Mouse (Mus musculus) embryonic facial prominence, embryonic 11.5 days (tissue): ENCODE measurements around the gene Retnlb. TPM values are rescaled to one million over a fixed set of nuclear protein-coding genes. Genes with fewer than 3 reads are reported as not detected.

Source experiments
- ATAC-seq: fragments of 200-750 bp; cut with Nextera tagmentation; replicated peaks from 2 replicates; pipeline ENCODE4 v1.8.0; 2017; ENCODE audit warnings: low read depth; ENCODE audit not compliant: insufficient number of reproducible peaks, low FRiP score, low TSS enrichment
- DNase-seq: peaks from one replicate; pipeline ENCODE4 v3.0.0-alpha.2; 2015; ENCODE audit warnings: low spot score
- H3K27ac ChIP-seq: fragments of 300-500 bp; sonication (generic); replicated peaks from 2 replicates; pipeline ENCODE4 v1.5.1; 2014; ENCODE audit warnings: mild to moderate bottlenecking, low read depth, low read length, control low read depth
- H3K27me3 ChIP-seq: fragments of 300-500 bp; sonication (generic); 2 replicates; pipeline ENCODE4 v1.6.1; 2014; ENCODE audit warnings: mild to moderate bottlenecking, low read length, moderate library complexity, mixed read lengths; ENCODE audit not compliant: control insufficient read depth, insufficient read depth
- H3K36me3 ChIP-seq: fragments of 300-500 bp; sonication (generic); replicated peaks from 2 replicates; pipeline ENCODE4 v1.6.1; 2014; ENCODE audit warnings: low read depth, mild to moderate bottlenecking, low read length, moderate library complexity, mixed read lengths; ENCODE audit not compliant: control insufficient read depth, insufficient read depth
- H3K4me1 ChIP-seq: fragments of 300-500 bp; sonication (generic); 2 replicates; pipeline ENCODE4 v1.6.1; 2014; ENCODE audit warnings: low read length, mixed read lengths; ENCODE audit not compliant: control insufficient read depth, insufficient read depth
- H3K4me2 ChIP-seq: fragments of 300-500 bp; sonication (generic); 2 replicates; pipeline ENCODE4 v1.6.1; 2014; ENCODE audit warnings: low read depth, mild to moderate bottlenecking, control low read depth, low read length, moderate library complexity
- H3K4me3 ChIP-seq: fragments of 300-500 bp; sonication (generic); 2 replicates; pipeline ENCODE4 v1.5.1; 2014; ENCODE audit warnings: low read depth, low read length, control low read depth
- H3K9ac ChIP-seq: fragments of 300-500 bp; sonication (generic); replicated peaks from 2 replicates; pipeline ENCODE4 v1.6.1; 2014; ENCODE audit warnings: mild to moderate bottlenecking, control low read depth, low read length
- H3K9me3 ChIP-seq: fragments of 300-500 bp; sonication (generic); replicated peaks from 2 replicates; pipeline ENCODE4 v1.6.1; 2016; ENCODE audit warnings: mild to moderate bottlenecking, low read length, inconsistent platforms, mixed read lengths; ENCODE audit not compliant: control insufficient read depth
- WGBS: fragments of 180-500 bp; shearing (Covaris S2); extraction: QIAGEN DNeasy Blood & Tissue Kit; methylation state at CpG from one replicate; pipeline ENCODE4 v1.1.7; 2014; 5-methylcytosine and 5-hydroxymethylcytosine counted together
- polyA plus RNA-seq: library from polyadenylated mRNA; unstranded; fragments of >200 nt; fragmentation: Nextera tagmentation; extraction: Ambion mirVana; gene quantifications from 2 replicates; pipeline ENCODE4 v1.2.1, GENCODE M21; 2014

The Retnlb gene
- polyA plus RNA-seq, 1 experiment from 2014 or later = not detected

DNA sequence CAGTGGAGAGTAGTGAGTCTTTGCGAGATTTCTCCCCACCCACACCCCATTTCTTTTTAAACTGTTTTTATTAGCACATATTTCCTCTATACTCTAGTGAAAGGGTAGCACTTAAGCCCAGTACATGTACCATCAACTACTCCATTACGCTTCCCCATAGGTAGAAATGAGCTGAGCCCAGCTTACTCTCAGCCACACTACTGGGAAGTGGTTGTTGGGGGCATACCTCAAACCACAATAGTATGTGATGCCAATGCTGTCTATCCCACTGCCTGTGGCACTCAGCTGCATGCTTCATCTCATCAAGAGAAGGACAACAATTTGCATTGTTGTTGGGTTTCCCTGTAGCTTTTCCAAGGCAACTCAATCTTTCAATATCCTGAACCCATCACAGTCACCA, 15.8 kb upstream of the Retnlb start:
- 93% methylated on average over 2 of the region's 2 CpGs for WGBS
- H3K36me3 ChIP-seq = no peaks in the 10 kb centered on the region
- H3K9ac ChIP-seq = no peak overlapping the region
- ATAC-seq (no peak), DNase-seq (no peak)
- H3K4me3 ChIP-seq = no peak overlapping the region
- no peak overlapping the region for H3K4me2 ChIP-seq
- H3K4me1 ChIP-seq = no peaks in the 10 kb centered on the region
- H3K9me3 ChIP-seq = no peaks in the 10 kb centered on the region
- no peaks in the 10 kb centered on the region for H3K27me3 ChIP-seq
- no peak overlapping the region for H3K27ac ChIP-seq

DNA sequence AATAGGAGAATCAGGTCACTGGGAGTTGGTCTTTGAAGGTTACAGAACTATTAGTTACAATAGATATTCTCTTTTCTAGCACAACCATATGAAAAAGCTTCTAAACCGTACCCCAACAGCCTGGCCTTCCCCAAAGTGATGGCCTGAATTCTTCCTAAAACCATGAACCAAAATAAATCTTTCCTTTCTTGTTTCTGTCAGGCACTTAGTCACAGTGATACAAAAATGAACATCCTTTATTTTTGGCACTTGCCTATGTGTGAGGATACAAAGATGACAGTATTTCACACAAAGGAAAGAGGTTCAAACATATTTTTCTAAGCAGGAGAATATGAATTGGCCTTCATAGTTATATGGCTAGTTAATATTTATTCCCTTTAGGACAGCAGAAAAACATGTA, 11.2 kb upstream of the Retnlb start:
- WGBS = 76% methylated on average over 1 of the region's 1 CpGs
- no peak overlapping the region for H3K27ac ChIP-seq
- H3K27me3 ChIP-seq = no peaks in the 10 kb centered on the region
- H3K36me3 ChIP-seq = no peaks in the 10 kb centered on the region
- H3K9ac ChIP-seq = no peak overlapping the region
- no peak for ATAC-seq
- DNase-seq = no peak
- no peaks in the 10 kb centered on the region for H3K9me3 ChIP-seq
- H3K4me2 ChIP-seq = no peak overlapping the region
- H3K4me1 ChIP-seq = no peaks in the 10 kb centered on the region
- no peak overlapping the region for H3K4me3 ChIP-seq

DNA sequence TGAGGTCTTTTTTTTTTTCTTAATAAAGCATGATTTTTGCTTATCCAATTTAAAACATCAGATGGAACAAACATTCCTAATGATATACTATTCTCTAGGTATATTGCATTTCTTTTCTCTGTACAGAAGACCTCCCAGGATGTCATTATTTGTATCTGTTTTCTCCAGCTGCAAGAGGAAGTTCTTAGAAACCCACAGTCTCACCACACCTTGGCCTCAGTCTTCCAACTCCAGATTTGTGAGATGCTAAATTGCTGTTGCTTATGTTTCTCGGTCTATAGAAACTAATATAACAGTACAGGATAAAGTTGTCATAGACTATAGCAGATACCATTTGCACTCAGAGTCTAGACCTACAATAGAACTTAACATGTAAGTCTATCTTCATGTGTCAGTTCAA, 10.1 kb upstream of the Retnlb start:
- DNase-seq (no peak), ATAC-seq (no peak)
- no peak overlapping the region for H3K4me2 ChIP-seq
- H3K27ac ChIP-seq = no peak overlapping the region
- H3K4me1 ChIP-seq = no peaks in the 10 kb centered on the region
- no peaks in the 10 kb centered on the region for H3K9me3 ChIP-seq
- no peaks in the 10 kb centered on the region for H3K27me3 ChIP-seq
- 83% methylated on average over 1 of the region's 1 CpGs for WGBS
- H3K9ac ChIP-seq = no peak overlapping the region
- H3K4me3 ChIP-seq = no peak overlapping the region
- H3K36me3 ChIP-seq = no peaks in the 10 kb centered on the region

DNA sequence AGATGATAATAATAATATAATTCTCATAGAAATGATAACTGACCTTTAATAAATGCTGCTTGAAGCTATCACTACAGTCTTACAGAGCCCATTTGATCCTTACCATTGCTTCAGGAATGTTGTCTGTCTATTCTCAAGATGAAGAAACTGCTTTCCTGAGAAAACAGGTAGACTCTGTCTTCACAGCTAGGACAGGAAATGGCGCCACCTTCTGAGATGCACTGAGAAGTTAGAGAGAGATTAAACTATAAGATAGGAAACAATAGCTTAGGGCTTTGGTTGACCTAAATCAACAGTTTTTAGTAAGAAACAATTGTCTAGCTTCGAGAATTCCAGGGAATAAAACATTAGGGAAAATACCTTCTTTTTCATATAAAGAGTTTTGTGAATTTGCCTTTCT, 7.3 kb upstream of the Retnlb start:
- Histone ChIP-seq H3K4me3 (no peak overlapping the region), H3K36me3 (no peaks in the 10 kb centered on the region), H3K9me3 (no peaks in the 10 kb centered on the region), H3K27me3 (no peaks in the 10 kb centered on the region), H3K27ac (no peak overlapping the region), H3K9ac (no peak overlapping the region), H3K4me1 (no peaks in the 10 kb centered on the region), H3K4me2 (no peak overlapping the region)
- ATAC-seq (no peak), DNase-seq (peak; percentile 6)
- 57% methylated on average over 2 of the region's 2 CpGs for WGBS

DNA sequence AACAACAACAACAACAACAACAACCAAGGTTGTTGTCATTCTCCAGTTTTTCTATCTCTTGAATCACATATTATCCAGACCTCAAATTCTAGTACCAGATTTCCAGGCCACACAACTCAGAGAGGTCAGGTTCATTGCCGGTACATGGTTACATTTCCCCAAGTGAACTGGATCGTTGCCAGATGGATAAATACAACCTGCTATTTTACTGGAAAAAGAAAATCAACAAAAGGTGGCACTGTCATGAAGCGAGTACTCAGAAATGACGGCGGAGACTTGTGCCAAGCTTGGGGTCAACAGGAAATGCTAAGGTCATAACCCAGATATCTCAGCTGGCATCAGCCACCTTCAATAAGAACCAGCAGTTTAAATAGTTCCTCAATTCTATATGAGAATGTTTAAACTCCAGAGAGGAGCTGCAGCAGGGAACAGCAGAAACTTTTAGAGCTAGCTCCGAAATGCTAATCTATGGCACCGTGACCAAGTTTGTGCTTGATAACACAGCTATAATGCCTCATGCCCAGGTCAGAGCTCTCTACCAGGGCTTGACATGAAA, 4.7 kb upstream of the Retnlb start:
- no peaks in the 10 kb centered on the region for H3K4me1 ChIP-seq
- H3K9me3 ChIP-seq = no peaks in the 10 kb centered on the region
- DNase-seq (no peak), ATAC-seq (no peak)
- no peak overlapping the region for H3K4me3 ChIP-seq
- H3K27me3 ChIP-seq = no peaks in the 10 kb centered on the region
- WGBS = 54% methylated on average over 7 of the region's 7 CpGs
- no peak overlapping the region for H3K9ac ChIP-seq
- no peak overlapping the region for H3K27ac ChIP-seq
- no peaks in the 10 kb centered on the region for H3K36me3 ChIP-seq
- H3K4me2 ChIP-seq = no peak overlapping the region

DNA sequence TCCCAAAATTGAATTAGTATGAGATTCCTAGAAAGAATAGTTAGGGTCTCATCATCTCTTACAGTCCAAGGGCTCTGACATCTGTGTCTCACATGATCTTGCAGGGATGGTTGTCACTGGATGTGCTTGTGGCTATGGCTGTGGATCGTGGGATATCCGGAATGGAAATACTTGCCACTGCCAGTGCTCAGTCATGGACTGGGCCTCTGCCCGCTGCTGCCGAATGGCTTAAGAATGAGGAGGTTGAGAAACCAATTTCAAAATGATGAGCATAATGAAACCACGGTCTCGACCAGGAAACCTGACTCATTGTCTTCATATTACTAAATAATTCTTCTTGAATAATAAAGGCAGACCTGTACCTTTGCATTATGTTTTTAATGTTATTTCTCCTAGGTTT, 1.9 kb downstream of the Retnlb start:
- Histone ChIP-seq H3K4me3 (no peak overlapping the region), H3K27me3 (no peaks in the 10 kb centered on the region), H3K4me2 (no peak overlapping the region), H3K36me3 (no peaks in the 10 kb centered on the region), H3K4me1 (no peaks in the 10 kb centered on the region), H3K27ac (no peak overlapping the region), H3K9me3 (no peaks in the 10 kb centered on the region), H3K9ac (no peak overlapping the region)
- 94% methylated on average over 6 of the region's 6 CpGs for WGBS
- DNase-seq (no peak), ATAC-seq (no peak)

DNA sequence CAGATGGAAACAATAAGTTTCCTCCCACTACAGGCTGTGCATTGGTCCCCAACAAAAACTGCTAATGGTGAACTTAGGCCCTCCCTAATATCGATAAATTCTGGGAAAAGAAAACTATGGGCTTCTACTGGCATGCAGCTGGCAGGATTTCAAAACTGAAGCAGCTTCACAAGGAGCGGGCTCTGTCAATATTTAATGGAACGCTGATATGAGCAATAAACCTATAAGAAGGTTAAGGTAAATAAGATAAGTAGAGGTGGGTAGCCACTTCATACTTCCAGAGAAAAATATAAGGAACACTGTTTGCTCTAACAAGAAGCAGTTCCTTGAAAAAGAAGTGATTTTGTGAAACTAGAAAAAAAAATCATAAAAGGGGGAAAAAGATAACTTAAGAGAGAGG, 9.8 kb downstream of the Retnlb start:
- H3K36me3 ChIP-seq = no peaks in the 10 kb centered on the region
- H3K4me2 ChIP-seq = no peak overlapping the region
- WGBS = 84% methylated on average over 3 of the region's 3 CpGs
- H3K9ac ChIP-seq = no peak overlapping the region
- no peaks in the 10 kb centered on the region for H3K9me3 ChIP-seq
- no peaks in the 10 kb centered on the region for H3K27me3 ChIP-seq
- ATAC-seq = no peak
- H3K4me3 ChIP-seq = no peak overlapping the region
- no peak for DNase-seq
- H3K27ac ChIP-seq = no peak overlapping the region
- no peaks in the 10 kb centered on the region for H3K4me1 ChIP-seq

DNA sequence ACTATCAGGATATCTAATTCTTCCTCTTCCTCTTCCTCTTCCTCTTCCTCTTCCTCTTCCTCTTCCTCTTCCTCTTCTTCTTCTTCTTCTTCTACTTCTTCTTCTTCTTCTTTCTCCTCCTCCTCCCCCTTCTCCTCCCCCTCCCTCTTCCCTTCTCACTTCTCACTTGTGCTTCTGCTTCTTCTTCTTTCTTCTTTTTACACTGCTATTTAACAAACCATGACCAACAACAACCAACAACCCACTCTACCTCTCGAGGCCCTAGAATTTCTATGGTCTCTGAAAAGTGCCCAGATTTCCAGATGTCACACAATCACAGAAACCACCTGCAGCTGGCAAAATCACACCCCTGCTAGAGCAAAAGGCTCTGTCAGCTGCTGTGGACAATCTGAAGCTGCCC, 11.0 kb downstream of the Retnlb start:
- 63% methylated on average over 1 of the region's 1 CpGs for WGBS
- DNase-seq = no peak
- Histone ChIP-seq H3K27me3 (no peaks in the 10 kb centered on the region), H3K27ac (no peak overlapping the region), H3K4me2 (no peak overlapping the region), H3K9me3 (no peaks in the 10 kb centered on the region), H3K36me3 (no peaks in the 10 kb centered on the region), H3K4me1 (no peaks in the 10 kb centered on the region), H3K9ac (no peak overlapping the region), H3K4me3 (no peak overlapping the region)
- no peak for ATAC-seq
